Mouse (Mus musculus): Measurements from ENCODE around the gene Nphs1. TPM values are rescaled to one million over a fixed set of nuclear protein-coding genes. Genes with fewer than 3 reads are reported as not detected.

The Nphs1 gene
- total and polyA plus RNA-seq, 3 experiments = 1.2 to 2.3 TPM; not detected in 1

GRCm38 (mm10) chr7:30420673-30421072 is 37.4 kb upstream of the Nphs1 start:
- Histone ChIP-seq H3K79me2 (ENCODE audit: control insufficient read depth, insufficient read depth, low read length, poor library complexity) (peaks cover 21% of the 10 kb centered on the region), H3K27ac (ENCODE audit: control insufficient read depth, low read depth, low read length) (peak overlapping the region; percentile 92), H3K36me3 (ENCODE audit: control insufficient read depth in 1 of 2, insufficient read depth in 2 of 2, low read length in 2 of 2) (peaks cover 1 to 19% of the 10 kb centered on the region in 2 experiments; a peak in 2 of 4 replicates), H3K4me3 (ENCODE audit: control insufficient read depth in 1 of 2, insufficient read depth in 1 of 2, low read depth in 2 of 2, low read length in 2 of 2) (peak overlapping the region; percentile 75 to 77), H3K4me1 (ENCODE audit: control insufficient read depth in 1 of 2, insufficient read depth in 2 of 2, low read length in 2 of 2) (peaks cover 0 to 28% of the 10 kb centered on the region in 2 experiments; a peak in 3 of 4 replicates), H3K9ac (ENCODE audit: control insufficient read depth, low read depth, low read length, poor library complexity, severe bottlenecking) (peak overlapping the region; percentile 73), H3K9me3 (replicated peaks; ENCODE audit: insufficient read depth, low read length) (no peaks in the 10 kb centered on the region), H3K27me3 (ENCODE audit: control insufficient read depth in 1 of 2, insufficient read depth in 2 of 2, low read length in 2 of 2) (no peaks in the 10 kb centered on the region)
- DNase-seq (ENCODE audit: low read depth, low spot score) = peak; percentile 50
- TF ChIP-seq UBTF (IDR thresholded peaks at IDR 0.05; ENCODE audit: borderline replicate concordance, insufficient read depth, low read depth, low read length) = no peak
- TF ChIP-seq RAD21 (IDR thresholded peaks at IDR 0.05; ENCODE audit: low read depth, low read length) = no peak
- no peak for TF ChIP-seq SMC3 (IDR thresholded peaks at IDR 0.05; ENCODE audit: low read depth, low read length)
- TF ChIP-seq TBP (IDR thresholded peaks at IDR 0.05; ENCODE audit: low read depth, low read length) = no peak
- peak; percentile 46; the same call in 1 of the 2 replicates for TF ChIP-seq MXI1 (IDR thresholded peaks at IDR 0.05; ENCODE audit: low read depth, low read length)
- no peak for TF ChIP-seq BHLHE40 (IDR thresholded peaks at IDR 0.05; ENCODE audit: borderline replicate concordance, low read depth, low read length)
- no peak for TF ChIP-seq JUND (IDR thresholded peaks at IDR 0.05; ENCODE audit: low read depth, low read length)
- TF ChIP-seq GATA1 (IDR thresholded peaks at IDR 0.05; ENCODE audit: low read depth, low read length) = no peak
- no peak for TF ChIP-seq TAL1 (IDR thresholded peaks at IDR 0.05; ENCODE audit: low read length)
- no peak for TF ChIP-seq EP300 (IDR thresholded peaks at IDR 0.05; ENCODE audit: low read depth in 1 of 2, low read length in 2 of 2)
- peak; percentile 71 for TF ChIP-seq MAX (IDR thresholded peaks at IDR 0.05; ENCODE audit: low read length)
- no peak for TF ChIP-seq ZC3H11A (IDR thresholded peaks at IDR 0.05; ENCODE audit: low read depth, low read length)
- TF ChIP-seq MYC (IDR thresholded peaks at IDR 0.05; ENCODE audit: low read depth, low read length) = peak; percentile 81; the same call in 1 of the 2 replicates
- no peak for TF ChIP-seq CHD1 (IDR thresholded peaks at IDR 0.05; ENCODE audit: low read depth, low read length)
- TF ChIP-seq POLR2AphosphoS2 (IDR thresholded peaks at IDR 0.05; ENCODE audit: low read length) = no peak
- no peak for TF ChIP-seq MEF2A (IDR thresholded peaks at IDR 0.05; ENCODE audit: extremely low read depth, insufficient replicate concordance, low read depth, low read length, poor library complexity, severe bottlenecking)
- TF ChIP-seq ZMIZ1 (IDR thresholded peaks at IDR 0.05; ENCODE audit: low read depth, low read length) = no peak

- peak within 1 kb of the TSS; percentile 92 for H3K27ac ChIP-seq (ENCODE audit: control insufficient read depth, low read depth, low read length)
- H3K36me3 ChIP-seq (ENCODE audit: control insufficient read depth in 1 of 2, insufficient read depth in 2 of 2, low read length in 2 of 2) = peaks cover 2 to 19% of the 10 kb centered on the region in 2 experiments; a peak in 3 of 4 replicates
- H3K9ac ChIP-seq (ENCODE audit: control insufficient read depth, low read depth, low read length, poor library complexity, severe bottlenecking) = peak within 1 kb of the TSS; percentile 83
- peak within 1 kb of the TSS; percentile 75 to 77 for H3K4me3 ChIP-seq (ENCODE audit: control insufficient read depth in 1 of 2, insufficient read depth in 1 of 2, low read depth in 2 of 2, low read length in 2 of 2)
- H3K27me3 ChIP-seq (ENCODE audit: control insufficient read depth in 1 of 2, insufficient read depth in 2 of 2, low read length in 2 of 2) = no peaks in the 10 kb centered on the region
- peak; percentile 93 for DNase-seq (ENCODE audit: low read depth, low spot score)
- peaks cover 0 to 28% of the 10 kb centered on the region in 2 experiments; a peak in 3 of 4 replicates for H3K4me1 ChIP-seq (ENCODE audit: control insufficient read depth in 1 of 2, insufficient read depth in 2 of 2, low read length in 2 of 2)
- no peaks in the 10 kb centered on the region for H3K9me3 ChIP-seq (replicated peaks; ENCODE audit: insufficient read depth, low read length)
- peaks cover 21% of the 10 kb centered on the region for H3K79me2 ChIP-seq (ENCODE audit: control insufficient read depth, insufficient read depth, low read length, poor library complexity)
- no peak for TF ChIP-seq CHD2 (IDR thresholded peaks at IDR 0.05; ENCODE audit: low read length)
- no peak for TF ChIP-seq ZC3H11A (IDR thresholded peaks at IDR 0.05; ENCODE audit: low read depth, low read length)
- no peak; the same call in none of the 2 replicates for TF ChIP-seq SIN3A (IDR thresholded peaks at IDR 0.05; ENCODE audit: low read length)
- TF ChIP-seq NRF1 (IDR thresholded peaks at IDR 0.05; ENCODE audit: insufficient read depth, low read depth, low read length, poor library complexity, severe bottlenecking) = peak; percentile 41; the same call in 1 of the 2 replicates
- no peak; the same call in 1 of the 2 replicates for TF ChIP-seq MAX (IDR thresholded peaks at IDR 0.05; ENCODE audit: low read length)
- peak; percentile 90 for TF ChIP-seq NELFE (IDR thresholded peaks at IDR 0.05; ENCODE audit: low read depth, low read length)
- no peak for TF ChIP-seq GATA1 (IDR thresholded peaks at IDR 0.05; ENCODE audit: low read depth, low read length)
- no peak for TF ChIP-seq MAFK (IDR thresholded peaks at IDR 0.05; ENCODE audit: borderline replicate concordance, low read depth, low read length)
- TF ChIP-seq POLR2AphosphoS2 (IDR thresholded peaks at IDR 0.05; ENCODE audit: low read length) = peak; percentile 84; the same call in 1 of the 2 replicates
- no peak for TF ChIP-seq SMC3 (IDR thresholded peaks at IDR 0.05; ENCODE audit: low read depth, low read length)
- no peak for TF ChIP-seq JUND (IDR thresholded peaks at IDR 0.05; ENCODE audit: low read depth, low read length)
- no peak for TF ChIP-seq RAD21 (IDR thresholded peaks at IDR 0.05; ENCODE audit: low read depth, low read length)
- no peak for TF ChIP-seq KAT2A (conservative IDR thresholded peaks at IDR 0.05; ENCODE audit: low read depth, low read length)
- TF ChIP-seq RCOR1 (IDR thresholded peaks at IDR 0.05; ENCODE audit: low read depth, low read length) = no peak
- no peak for TF ChIP-seq CHD1 (IDR thresholded peaks at IDR 0.05; ENCODE audit: low read depth, low read length)
- no peak for TF ChIP-seq MYC (IDR thresholded peaks at IDR 0.05; ENCODE audit: low read depth, low read length)
- TF ChIP-seq ELF1 (IDR thresholded peaks at IDR 0.05; ENCODE audit: low read depth, low read length) = no peak
- no peak for TF ChIP-seq E2F4 (IDR thresholded peaks at IDR 0.05; ENCODE audit: borderline replicate concordance, low read depth, low read length)
- no peak for TF ChIP-seq MEF2A (IDR thresholded peaks at IDR 0.05; ENCODE audit: extremely low read depth, insufficient replicate concordance, low read depth, low read length, poor library complexity, severe bottlenecking)
- no peak for TF ChIP-seq MYB (IDR thresholded peaks at IDR 0.05; ENCODE audit: low read depth, low read length)
- no peak for TF ChIP-seq POLR2AphosphoS5 (IDR thresholded peaks at IDR 0.05; ENCODE audit: borderline replicate concordance, low read depth, low read length)
Observed at GRCm38 (mm10) chr7:30421175-30421889, 36.8 kb upstream of the Nphs1 start, which contains the start of gene Nfkbid. Gene Nfkbid, plus strand, starts transcription at chr7:30421732.
